Mouse (Mus musculus): ENCODE results near the gene Gm6020. TPM values are rescaled to one million over a fixed set of nuclear protein-coding genes. Genes with fewer than 3 reads are reported as not detected.

The Gm6020 gene
- not detected in 2 replicates for polyA plus RNA-seq (2012; rRNA removed; ENCODE audit: low replicate concordance)

GRCm38 (mm10) chr19:61183590-61183989, at the start of gene Gm6020:
TSS of gene Gm6020 (plus strand) at chr19:61183890.

DNA sequence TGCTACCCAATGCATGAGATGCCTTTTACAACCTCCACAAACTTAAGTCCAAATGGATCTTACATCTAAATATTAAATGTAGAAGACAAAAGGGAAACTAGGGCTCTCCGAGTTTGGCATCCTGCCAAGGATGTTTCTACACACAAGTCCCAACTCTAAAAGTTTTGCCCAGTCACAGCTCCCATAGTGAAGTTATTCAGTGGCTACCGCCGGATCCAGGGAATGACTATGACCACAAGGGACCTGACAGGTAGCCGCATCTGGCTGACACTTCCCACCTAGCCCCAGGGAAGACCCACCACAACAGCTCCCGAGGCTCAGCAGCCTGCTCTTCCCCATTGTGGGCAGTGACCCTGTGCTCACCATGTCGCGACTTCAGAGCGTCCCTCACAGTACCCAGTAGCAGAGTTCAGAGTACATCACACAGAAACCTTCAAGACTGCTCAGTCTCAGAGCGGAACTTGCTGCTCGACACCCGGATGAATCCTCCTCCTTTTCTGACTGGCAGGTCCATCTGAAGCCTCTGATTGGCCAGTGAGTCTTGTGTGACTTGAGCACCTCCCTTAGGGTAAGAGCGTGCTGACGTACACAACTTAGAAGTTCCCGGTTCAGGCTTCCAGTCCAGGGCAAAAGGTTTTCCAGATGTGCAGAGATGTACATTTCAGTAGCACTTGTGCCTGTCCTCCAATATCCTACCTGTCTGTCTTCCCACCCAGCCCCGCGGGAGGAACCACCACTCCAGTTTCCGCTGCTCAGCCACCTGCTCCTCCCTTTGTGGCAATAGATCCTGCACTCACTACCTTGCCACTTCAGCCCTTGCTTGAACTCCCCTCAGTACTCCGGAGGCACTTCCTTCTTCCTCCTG, 43.1 kb upstream of the Gm6020 start, which contains the start of gene Zfp950:
Gene Zfp950 (minus strand): TSS at position 499 of the 865 bp plus-strand sequence.

DNA sequence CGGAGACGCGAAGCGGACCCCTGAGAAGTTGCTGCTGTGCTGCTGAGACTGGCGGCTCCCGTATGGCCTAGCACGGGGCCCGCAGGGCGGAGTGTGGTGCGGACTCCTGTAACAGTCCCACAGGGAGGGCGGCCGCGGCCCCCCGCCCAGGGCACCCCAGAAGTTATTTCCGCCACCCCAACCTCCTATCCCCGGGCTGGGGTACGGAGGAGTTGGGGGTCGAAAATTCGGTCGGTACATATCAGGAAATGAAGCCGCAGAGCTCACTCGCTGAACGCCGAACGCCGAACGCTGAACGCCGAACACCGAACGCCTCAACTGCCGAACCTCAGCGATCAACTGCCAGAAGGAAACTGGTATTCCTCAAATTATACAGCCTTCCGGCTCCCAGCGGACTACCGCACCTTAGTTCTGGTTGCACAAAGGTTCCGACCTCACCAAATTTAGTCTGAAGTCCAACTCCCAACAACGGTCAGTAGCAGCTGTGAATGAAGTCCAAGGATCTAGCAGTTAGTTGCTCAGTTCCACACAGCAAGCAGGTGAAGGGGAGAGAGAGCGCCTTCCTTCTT, 7.8 kb upstream of the Gm6020 start, which contains the start of gene Gm7102:
Gene Gm7102 (minus strand): TSS at position 554 of the 569 bp plus-strand sequence.

DNA sequence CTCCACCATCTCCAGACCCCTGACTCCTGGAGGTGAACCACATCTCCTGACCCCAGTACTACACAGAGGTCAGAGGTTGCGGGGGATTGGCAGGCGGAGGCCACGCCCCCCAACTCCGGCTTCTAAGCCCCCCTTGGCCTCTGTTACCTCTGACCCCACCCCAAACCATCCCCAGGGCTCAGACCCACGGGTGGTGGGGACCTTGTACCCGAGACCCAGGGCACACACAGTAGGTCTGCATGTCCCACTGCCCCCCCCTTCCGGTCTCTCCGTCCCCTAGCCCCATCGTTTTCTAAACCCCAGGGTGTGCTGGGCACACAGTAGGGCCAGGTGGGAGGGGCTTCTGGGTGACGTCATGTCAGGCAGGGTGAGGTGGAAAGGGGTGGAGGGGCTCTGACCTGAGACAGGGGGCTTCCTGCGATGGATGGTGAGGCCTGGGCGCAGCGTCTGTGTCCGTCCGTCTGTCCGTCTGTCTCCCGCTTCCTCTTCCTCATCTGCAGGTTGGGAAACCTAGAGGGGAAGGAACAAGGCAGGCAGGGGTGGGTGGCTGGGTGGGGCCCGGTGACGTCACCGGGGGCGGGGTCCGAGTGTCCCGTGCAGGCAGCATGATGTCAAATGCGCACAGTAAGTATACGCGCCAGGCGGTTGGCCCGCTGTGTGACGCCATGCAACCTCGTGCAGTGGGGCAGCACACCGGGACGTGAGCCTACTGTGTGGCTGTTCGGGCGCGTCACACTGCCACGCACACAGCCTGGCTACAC, 44.4 kb downstream of the Gm6020 start, which contains the start of gene Csf2ra:
Gene Csf2ra (minus strand): TSS at position 489 of the 761 bp plus-strand sequence.

Other genes with a start within 250 kb of the Gm6020 start
- gene Zfp950, start 43.0 kb upstream of the Gm6020 start, polyA plus RNA-seq (2012; rRNA removed; ENCODE audit: low replicate concordance) = 3.7 and 10.9 TPM in 2 replicates
- gene Gm7102, start 7.6 kb upstream of the Gm6020 start, polyA plus RNA-seq (2012; rRNA removed; ENCODE audit: low replicate concordance) = not detected in 2 replicates
- gene Csf2ra, start 44.5 kb downstream of the Gm6020 start, polyA plus RNA-seq (2012; rRNA removed; ENCODE audit: low replicate concordance) = 258 and 487 TPM in 2 replicates
- not detected in 2 replicates for gene Gm21060, start 113.2 kb downstream of the Gm6020 start, polyA plus RNA-seq (2012; rRNA removed; ENCODE audit: low replicate concordance)